Mouse (Mus musculus) kidney, adult 11 months (tissue): ENCODE results near the gene Nol7.

ENCODE experiments used
- DNase-seq: peaks from one replicate; pipeline ENCODE4 v3.0.0; 2022

Gene Nol7

GRCm38 (mm10) chr13:43398297-43399080 lies at the start of gene Nol7:
Gene Nol7, plus strand, starts transcription at chr13:43398390.
- DNase-seq = peak; percentile 92

DNA sequence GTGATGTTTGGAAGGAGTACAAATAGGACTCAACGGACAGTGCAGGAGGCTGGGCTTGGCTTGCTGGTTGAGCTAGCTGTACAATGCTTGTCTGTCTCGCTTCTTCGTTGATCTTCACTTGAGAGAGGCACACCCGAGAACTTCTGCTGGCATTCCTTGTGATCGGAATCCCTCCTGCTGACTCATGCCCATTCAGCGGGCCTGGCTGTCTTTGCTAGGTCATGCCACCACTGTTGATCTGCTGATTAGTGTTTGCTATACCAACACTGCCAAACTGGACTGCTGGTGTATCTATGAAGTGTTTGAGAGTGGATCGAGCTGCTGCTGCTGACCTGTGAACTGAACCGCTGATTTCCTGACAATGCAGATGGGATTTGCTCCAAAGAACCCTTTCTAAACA lies 48.8 kb upstream of the Nol7 start:
- no peak for DNase-seq

DNA sequence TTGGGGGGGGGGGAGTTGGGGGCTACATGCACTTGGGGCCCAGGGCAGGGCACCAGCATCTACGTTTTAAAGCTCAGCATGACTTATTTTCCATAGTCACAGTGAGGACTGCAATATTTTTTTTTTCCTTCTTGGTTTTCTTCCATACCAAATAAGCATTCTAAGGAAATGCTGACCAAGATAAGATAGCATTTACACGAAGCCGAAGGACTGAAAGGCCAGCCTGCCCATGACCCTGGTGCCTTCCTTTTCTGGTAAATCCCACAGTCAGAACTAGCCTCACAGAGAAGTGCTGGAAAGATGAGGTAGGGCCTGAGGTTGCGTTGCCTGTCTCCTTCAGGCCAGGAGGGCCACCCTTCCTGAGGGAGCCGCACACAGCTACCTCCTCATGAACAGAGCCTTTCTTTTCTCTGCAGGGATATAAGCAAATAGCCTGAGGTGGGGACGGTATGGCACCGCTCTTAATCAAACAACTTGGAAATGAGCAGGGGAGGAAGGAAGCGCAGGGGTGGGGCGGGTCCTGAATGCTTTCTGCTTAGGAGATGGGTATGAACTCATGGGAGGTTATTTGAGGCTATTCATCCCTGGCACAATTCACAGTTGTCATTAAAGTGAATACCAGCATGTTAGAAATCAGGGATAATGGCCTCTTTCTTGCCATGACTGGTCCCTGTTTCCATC lies 47.6 kb upstream of the Nol7 start:
- no peak for DNase-seq

GRCm38 (mm10) chr13:43353356-43353755 lies 44.8 kb upstream of the Nol7 start:
- no peak for DNase-seq

GRCm38 (mm10) chr13:43354362-43354761 lies 43.8 kb upstream of the Nol7 start:
- no peak for DNase-seq

- DNase-seq = no peak
These were observed 41.7 kb upstream of the Nol7 start for GRCm38 (mm10) chr13:43356346-43357125.

- DNase-seq = no peak
These were observed 37.7 kb upstream of the Nol7 start for GRCm38 (mm10) chr13:43360534-43360933.

- no peak for DNase-seq
These were observed 35.8 kb upstream of the Nol7 start for GRCm38 (mm10) chr13:43362353-43362752.

GRCm38 (mm10) chr13:43364985-43365824 lies 33.0 kb upstream of the Nol7 start, which contains the start of gene Sirt5:
Gene Sirt5, plus strand, starts transcription at chr13:43365496.
- peak; percentile 90 for DNase-seq

DNA sequence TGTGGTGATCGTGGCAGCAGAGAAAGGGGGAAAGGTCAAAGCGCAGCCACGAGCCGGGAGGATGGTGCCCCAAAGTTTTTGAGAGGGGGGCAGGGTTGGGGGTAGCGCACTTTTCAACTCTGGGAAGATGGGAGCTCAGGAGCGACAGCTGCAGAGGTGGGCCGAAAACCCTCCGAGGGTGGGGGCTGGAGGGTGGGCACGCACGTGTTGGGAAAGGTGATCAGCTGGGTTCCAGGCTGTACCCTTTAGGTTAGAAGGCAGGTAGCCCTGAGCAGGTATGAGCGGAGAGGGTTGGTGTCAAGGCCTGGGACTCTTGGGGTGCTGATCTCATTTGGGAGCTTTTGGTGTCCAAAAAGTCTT lies 32.4 kb upstream of the Nol7 start:
- no peak for DNase-seq

DNA sequence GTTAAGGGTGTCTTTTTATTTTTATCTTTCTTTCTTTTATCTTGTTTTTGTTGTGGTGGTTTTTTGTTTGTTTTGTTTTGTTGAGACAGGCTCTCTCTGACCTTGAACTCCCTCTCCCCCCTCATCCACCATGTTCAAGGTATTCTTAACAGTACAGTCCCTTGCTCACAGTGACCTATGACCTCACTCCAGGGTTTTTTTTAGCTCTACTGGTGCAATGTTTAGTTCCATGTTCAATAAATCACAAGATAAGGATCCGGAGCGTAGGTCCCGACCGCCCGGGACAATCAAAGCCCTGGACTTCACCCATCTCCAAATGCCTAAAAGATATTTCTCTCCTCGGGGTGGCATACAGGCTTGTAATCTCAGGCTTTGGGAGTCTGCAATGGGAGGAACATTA lies 28.1 kb upstream of the Nol7 start:
- no peak for DNase-seq

DNA sequence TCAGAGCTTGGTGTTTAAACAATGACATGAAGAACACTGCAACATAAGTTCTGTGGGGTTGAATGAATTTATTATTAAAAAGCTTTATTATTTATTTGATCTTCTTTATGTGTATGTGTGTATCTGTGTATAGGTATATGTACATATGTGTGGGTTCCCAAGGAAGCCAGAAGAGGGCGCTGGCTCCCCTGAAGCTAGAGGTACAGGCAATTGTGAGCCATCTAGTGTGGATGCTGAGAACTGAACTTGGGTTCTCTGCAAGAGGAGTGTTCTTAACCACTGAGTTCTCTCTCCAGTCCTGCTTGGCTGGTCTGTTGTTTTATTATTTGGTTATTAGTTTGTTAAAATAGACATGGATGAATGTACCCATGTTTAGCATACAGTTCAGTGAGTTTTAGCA lies 25.3 kb upstream of the Nol7 start:
- DNase-seq = no peak

DNA sequence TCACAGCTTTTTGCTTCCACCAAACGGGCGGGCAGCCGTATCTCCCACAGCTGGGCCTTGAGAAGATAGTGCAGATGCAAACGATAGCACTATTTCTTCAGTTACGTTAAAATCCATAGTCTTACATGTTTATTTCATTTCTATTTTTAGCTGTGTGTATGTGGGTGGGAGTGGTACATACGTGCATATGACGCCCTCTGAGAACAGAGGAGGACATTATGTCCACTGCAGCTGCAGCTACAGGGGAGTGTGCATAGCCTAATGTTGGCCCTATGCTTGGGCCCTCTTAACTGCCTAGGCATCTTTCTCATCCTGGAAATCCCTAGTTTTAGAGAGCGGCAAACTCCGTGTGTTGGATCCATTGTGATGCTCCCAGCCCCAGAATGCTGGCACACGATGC lies 24.0 kb upstream of the Nol7 start:
- DNase-seq = no peak

- DNase-seq = no peak
These were observed 23.2 kb upstream of the Nol7 start for GRCm38 (mm10) chr13:43374918-43375432.

- no peak for DNase-seq
These were observed 18.2 kb upstream of the Nol7 start for GRCm38 (mm10) chr13:43379989-43380388.

DNA sequence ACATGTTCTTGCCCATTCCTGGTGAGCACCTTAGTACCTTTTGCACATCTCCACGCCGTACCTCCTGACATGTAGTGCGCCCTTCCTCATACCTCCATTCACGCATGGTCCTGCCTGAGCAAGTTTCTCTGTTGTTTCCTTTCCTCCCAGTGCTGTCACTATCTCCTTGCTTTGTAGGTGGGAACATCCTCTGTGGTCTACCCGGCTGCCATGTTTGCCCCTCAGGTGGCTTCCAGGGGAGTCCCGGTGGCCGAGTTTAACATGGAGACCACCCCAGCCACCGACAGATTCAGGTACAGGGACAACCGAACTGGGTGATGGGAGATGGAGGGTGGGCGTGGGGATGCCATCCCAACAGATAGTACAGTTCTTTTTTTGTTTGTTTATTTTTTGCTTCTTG lies 12.9 kb upstream of the Nol7 start:
- no peak for DNase-seq

DNA sequence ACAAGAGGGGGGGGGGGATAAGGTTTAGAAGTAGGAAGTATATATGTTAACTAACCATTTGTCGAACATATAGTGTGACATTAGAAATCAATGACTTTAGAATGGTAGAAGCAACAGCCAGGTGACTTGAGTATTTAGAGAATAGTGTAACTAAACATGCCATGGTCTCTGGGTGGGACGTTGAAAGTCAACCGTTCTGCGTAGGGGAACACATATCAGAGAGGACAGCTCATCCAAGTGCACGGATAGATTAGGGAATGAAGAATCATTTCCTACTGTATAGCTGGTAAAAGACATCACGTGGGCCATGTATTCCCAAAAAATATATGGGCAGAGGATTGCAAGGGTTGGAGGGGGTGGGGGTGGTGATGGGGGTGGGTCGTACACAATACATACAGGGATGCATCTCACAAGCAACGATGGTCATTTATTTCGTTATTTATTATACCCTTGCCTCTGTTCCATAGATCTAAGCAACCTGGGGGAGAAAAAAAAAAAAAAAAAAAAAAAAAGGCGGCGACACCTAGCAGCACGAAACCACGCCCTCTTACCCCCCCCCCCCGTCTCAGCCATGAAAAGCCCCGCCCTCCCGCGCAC lies 392 bp upstream of the Nol7 start:
- DNase-seq = no peak

- no peak for DNase-seq
These were observed 1.4 kb downstream of the Nol7 start for GRCm38 (mm10) chr13:43399576-43399975.

- no peak for DNase-seq
These were observed 14.1 kb downstream of the Nol7 start for GRCm38 (mm10) chr13:43412311-43412710.

DNA sequence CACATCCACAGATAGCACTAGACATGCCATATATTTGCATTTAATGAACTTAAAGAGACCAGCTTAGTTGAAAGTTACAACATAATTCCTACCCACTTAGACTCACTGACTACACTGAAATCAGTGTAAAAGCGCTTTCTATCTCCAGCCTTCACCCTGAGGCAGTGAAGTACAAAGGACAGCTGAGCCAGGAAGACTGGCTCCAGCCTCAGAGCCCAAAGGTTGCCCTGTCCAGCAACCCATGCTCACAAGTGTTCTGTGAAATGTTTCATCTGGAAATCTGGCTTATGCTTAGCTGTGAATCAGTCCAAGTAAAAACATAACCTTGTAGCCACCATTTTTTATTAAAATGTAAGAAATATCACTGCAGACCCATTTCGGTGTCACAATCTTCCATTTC lies 15.4 kb downstream of the Nol7 start:
- DNase-seq = no peak

GRCm38 (mm10) chr13:43415249-43415648 lies 17.1 kb downstream of the Nol7 start:
- no peak for DNase-seq

DNA sequence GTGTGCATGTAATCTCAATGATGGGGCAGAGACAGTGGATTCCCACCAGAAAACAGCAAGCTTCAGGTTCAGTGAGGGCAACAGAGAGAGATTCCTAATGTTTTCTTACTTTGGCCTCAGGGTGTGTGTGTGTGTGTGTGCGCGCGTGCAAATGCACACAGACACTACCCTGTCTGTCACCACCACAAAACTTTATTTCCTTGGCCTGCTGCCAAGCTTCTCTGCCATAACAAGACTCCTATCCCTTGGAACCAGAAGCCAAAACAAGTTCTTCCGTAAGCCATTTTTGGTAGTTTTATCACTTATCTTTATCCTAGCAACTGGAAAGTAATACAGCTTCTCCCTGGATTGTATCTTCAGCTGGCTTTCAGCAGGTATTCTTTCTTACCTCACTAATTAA lies 30.2 kb downstream of the Nol7 start:
- no peak for DNase-seq
